Mouse (Mus musculus) frontal cortex, adult (tissue): Measurements from ENCODE around the gene Spn.
A peak's percentile ranks its signal among the peaks of the same experiment; 100 is the strongest.
"Not testable (repeated sequence)": the region's sequence is repeated elsewhere in the genome, so short reads cannot be mapped to it uniquely, and the experiment has no call there.

Source experiments
- ATAC-seq: cut with Nextera tagmentation; 2 replicates; pipeline ENCODE4 v1.9.2; 2017; ENCODE audit warnings: mild to moderate bottlenecking, moderate library complexity, mixed read lengths; ENCODE audit not compliant: low TSS enrichment

Spn gene

DNA sequence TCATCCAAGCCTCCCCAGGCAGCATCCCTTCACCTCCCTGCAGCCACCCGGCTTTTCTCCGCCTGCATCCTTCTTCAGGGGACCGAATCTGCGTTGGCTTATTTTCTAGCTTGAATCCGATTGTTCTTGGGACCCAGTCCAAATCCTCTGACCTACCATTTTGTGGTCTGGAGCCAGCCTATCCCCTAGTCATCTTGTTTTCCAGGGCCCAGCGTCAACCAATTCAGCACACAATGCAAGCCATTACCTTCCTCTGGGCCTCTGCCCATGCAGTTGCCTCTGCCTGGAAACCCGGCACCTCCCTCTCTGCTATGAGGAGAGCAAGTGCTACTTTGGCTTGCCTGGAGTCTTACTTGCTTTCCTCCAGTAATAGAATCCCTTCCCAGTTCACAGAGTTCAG, 32.1 kb downstream of the Spn start:
- ATAC-seq = no peak

DNA sequence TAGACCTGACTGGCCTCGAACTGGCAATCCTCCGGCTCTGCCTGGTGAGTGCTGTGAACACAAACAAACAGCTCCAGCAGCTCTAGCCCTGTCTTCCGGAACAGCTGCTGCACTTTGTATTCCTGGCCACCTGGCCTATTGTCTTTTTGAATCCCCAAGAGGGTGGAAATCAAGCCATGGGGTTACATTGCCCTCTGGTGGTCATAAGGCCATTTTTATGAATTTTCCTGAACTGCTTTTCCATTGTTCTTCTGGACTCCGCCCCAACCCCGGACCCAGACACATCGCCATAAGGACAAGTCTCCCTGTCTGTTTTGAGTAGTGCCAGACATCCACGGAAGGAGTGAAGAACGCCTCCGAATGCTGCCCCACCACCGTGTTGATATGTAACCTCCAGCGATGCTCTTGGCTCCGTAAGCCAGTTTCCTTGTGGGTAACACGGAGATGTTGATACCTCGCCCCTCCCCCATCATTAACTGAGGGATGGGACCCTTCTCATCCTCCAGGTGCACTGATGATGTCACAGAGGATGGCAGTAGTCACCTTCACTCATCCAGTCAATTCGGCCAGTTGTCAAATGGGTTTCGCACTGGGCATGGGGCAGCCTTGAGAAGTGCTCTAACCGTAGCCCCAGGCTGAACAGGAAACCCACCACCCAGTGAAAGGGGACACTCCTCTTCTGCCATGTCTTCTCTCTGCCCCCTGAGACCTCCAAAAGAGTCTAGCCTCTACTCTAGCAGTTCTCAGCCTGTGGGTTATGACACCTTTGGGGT, 32.9 kb downstream of the Spn start:
- ATAC-seq = peak; percentile 62

DNA sequence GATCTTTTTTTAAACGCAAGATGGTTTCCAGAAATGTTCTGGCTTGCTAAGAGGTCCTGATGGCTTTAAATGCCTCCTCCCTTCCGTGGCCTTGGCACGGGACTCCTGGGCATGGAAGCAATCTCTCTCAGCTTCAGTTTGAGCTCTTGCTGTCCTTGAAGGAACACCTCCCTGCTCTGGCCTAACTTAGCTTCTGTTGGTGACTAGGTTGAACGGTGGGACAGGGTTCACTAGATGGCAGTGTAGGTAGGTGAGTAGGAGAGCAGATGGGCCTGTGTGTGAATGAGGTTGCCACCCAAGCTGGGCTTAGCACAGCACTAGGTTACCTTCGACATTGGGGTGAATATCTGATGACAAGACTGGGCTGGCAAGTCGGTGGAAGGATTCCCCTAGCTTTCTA, 33.7 kb downstream of the Spn start:
- no peak for ATAC-seq

- no peak for ATAC-seq
These were observed 35.5 kb downstream of the Spn start for GRCm38 (mm10) chr7:127102148-127102547.

DNA sequence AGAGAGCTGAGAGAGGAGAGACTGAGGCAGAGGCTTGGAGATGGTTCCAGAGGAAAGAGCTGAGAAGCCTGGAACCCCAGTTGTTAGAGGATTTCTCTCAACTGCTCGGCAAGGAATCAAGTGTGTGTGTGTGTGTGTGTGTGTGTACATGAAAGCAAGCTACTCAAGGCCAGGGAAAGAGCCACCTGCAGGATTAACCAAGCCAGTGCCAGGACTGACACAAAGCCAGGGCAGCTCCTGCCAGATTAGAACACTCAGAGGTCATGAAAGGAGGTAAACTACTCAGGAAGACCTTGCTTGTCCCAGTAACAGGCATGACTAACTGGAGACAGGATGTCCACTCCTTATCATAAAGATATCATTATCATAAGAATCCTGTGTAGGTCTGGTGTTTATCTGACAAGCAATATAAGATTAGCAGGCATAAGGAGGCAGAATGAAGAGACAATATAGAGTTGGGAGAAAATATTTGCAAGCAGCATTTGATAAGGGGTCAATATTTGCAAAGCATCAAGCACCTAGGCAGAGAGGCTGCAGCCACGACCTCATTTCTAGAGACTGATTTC, 36.1 kb downstream of the Spn start:
- no peak for ATAC-seq

DNA sequence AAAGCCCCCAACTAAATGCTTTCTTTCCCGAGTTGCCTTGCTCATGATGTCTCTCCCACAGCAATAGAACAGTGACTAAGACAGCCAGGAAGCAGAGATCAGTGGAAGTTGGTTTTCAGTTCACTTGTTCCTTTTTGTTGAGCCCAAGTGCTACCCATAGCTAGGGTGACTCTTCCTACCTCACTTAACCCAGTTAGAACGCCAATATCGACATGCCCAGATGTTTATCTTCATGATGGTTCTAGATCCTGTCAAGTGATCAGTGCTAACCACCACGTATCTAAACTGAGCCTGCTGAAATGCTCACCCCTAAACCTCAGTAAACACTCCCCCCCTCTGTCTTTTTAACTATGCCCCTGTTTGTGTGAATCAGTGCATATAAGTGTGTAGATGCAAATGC, 38.1 kb downstream of the Spn start:
- no peak for ATAC-seq

GRCm38 (mm10) chr7:127098950-127099349, 38.7 kb downstream of the Spn start:
- no peak for ATAC-seq

DNA sequence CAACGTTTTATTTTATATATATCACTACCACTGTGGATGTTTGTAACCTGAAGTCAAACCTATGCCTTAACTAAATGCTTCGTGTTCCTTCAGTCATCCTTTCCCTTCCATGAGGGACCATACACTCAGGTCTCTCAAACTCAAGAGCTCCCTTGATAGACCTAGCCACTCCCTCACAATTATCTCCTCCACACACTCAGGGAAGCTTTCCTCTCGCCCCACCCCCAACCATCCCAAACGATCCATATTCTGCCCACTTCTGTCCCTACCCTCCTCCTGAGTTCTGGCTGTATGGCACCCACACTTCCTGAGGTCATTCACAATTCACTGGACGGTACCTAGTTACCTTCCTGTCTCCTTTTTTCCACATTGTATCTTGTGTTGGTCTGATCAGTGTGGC, 39.1 kb downstream of the Spn start:
- ATAC-seq = no peak

DNA sequence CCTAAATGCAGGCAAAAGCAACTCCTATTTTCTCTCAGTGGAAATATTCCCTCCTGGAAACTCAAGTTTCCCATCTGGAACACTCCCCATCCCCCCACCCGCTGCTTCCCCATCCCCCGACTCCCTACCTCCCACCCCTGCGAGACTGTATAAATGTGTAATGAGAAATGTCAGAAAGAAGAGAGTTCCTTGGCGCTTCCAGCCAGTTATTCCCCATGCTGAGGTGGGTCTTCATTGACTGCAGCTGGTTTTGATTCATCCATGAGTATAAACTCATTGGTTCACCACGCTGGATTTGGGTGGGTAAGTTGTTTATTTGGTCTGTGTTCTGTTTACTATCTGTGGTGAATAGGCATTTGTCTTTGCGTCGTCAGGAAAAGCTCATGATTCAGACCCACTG, 41.2 kb downstream of the Spn start:
- ATAC-seq = no peak

DNA sequence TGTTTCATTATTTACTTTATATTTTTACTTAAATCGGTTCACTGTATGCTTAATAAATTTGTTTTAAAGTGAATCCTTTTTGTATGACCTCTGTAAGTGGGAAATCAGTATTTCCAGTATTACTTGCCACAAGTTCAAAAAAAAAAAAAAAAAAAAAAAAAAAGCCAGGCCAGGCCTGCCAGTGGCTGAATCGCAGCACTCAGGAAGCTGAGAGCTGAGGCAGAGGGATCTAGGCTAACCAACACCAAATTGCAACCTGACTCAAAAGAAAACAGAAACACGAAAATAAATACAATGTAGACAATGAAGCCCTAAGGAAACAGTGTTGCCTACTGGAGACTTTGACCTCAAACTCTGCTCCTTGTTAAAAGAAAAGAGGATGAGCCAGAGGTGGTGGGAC, 43.7 kb downstream of the Spn start:
- ATAC-seq = no peak

DNA sequence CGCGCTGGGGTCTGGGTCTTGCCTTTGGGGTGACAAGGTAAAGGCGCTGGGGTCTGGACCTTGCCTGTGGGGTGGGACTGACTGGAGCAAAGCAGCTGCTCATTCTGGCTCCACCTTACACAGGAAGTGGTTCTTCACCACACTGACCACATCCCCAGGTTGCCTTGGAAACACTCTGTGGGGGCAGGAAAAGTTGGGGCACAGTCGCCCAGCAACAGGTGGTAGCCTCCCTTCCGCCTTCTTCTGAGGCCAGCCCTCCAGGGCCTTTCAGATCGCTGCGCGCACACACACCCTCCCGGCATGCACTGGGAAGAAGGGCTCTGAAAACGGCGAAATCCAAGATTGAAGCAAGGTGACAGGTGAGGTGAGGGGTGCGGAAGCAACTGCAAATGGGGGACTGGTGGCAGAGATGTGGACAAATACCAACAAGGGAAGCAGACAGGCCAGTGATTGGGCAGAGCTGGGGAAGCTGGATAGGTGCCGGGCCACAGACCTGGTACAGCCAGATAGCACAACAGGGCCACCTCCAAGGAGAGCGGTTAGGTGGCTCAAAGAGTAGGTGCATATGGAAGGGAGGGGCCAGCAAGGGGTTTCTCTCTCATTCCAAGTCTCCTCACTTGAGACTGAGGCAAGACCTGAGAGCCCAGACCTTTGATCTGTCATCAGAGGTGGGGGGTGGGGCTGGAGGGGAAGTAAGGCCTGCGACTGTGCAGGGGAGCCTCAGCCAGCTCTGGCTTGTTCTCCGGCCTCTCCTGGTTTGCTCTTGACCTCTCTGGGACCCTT, 46.3 kb downstream of the Spn start, which contains the start of gene AI467606:
Gene AI467606, plus strand, starts transcription at position 246 of the 783 bp plus-strand sequence.
- no peak for ATAC-seq

DNA sequence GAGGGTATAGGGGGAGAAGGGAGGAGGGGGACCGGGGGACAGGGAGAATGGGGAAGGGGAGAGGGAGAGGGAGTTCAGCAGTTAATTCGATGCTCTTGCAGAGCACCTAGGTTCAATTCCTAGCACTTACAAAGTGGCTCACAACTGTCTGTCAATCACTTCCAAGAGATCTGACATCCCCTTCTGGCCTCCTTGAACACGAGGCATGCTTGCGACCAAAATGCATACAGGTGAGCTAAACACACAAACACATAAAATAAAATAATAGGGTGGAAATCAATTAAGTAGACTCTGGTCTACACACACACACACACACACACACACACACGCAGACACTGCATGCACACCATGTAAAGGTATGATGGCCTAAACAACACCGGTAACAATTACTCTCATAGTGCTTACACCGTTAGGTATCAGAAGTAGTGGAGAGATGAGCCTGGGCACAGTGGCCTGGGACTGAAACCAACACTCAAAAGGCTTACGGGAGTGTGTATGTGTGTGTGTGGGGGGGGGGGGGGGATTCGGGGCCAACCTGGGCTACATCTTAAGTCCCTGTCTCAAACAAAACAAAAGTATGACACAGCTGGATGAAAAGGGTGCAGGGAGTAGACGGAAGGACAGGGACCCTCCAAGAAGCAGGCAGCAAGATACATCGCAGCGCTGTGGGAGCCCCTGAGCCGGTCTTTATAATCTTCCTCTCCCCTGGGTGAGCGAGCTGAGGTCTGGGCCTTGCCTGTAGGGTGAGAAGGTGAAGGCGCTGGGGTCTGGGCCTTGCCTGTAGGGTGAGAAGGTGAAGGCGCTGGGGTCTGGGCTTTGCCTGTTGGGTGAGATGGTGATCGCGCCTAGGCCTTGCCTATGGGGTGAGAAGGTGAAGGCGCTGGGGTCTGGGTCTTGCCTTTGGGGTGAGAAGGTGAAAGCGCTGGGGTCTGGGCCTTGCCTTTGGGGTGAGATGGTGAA, 47.2 kb downstream of the Spn start:
- ATAC-seq = no peak

GRCm38 (mm10) chr7:127088901-127089845, 48.5 kb downstream of the Spn start:
- ATAC-seq = no peak

DNA sequence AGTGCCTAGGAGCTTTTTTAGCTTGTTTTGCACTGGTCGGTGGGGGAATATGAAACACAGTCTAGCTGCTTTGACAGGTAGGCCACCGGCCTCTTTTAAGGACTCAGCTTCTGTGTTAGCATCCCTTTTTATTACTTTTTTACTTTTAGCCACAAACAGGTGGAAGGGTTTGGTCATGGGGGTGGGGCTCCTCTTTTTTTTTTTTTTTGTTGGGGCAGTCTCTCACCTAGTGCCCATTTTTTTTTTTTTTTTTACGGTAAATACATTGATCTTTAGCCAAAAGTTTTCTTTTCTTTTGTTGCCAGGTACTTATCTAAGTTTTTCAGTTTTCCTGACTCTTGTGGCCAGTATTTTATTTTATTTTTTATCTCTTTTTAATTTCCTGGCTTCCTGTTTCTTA, 49.5 kb downstream of the Spn start:
- no peak for ATAC-seq

GRCm38 (mm10) chr7:127087278-127088010, 50.2 kb downstream of the Spn start, which contains the start of gene Zg16:
Gene Zg16 (minus strand): TSS chr7:127087328.
- not testable (repeated sequence) for ATAC-seq

GRCm38 (mm10) chr7:127085751-127086150, 51.9 kb downstream of the Spn start:
- ATAC-seq = not testable (repeated sequence)

- ATAC-seq = no peak
These were observed 52.8 kb downstream of the Spn start for GRCm38 (mm10) chr7:127084794-127085193.

DNA sequence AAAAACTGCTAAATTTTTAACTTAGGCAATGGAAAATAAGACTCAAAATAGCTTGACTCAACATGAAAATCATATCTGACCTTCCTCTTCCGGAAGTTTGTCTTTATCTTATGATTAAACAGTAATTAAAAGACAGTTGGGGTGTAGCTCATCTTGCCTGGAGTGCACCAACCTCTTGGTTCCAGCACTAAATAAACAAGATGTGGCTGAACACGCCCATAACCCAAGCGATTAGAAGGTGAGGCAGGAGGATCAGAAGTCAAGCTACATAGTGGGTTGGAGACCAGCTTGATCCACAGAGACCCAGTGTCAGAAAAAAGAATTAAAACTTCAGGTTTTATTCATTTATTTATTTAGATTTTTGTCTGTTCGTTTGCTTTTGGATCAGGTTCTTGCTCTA, 53.9 kb downstream of the Spn start:
- ATAC-seq = no peak

GRCm38 (mm10) chr7:127082995-127083394, 54.6 kb downstream of the Spn start:
- no peak for ATAC-seq

GRCm38 (mm10) chr7:127082271-127082670, 55.4 kb downstream of the Spn start:
- no peak for ATAC-seq
